Mouse (Mus musculus): ENCODE data around the gene Smyd2.

Smyd2 gene

DNA sequence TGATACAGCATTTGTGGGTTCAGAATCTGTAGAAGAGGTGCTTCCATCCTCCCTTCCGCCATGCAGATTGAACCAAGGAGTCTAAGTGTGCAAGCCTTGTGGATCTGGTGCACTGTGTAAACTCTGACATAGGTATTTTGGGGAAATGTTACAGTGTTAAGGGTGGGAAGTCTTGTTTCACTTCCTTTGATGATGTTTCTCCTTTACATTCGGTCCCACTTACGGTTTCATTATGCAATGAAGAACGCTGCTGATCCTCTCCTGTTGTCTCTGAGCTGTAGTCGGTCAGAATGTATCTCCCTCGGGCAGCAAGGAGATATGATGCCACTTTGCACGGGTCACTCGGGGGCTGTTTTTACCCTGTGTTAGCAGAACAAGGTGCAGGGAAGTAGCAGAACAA is 50.5 kb downstream of the Smyd2 start:
- DNase-seq (ENCODE audit: low read depth, low spot score): no peak

DNA sequence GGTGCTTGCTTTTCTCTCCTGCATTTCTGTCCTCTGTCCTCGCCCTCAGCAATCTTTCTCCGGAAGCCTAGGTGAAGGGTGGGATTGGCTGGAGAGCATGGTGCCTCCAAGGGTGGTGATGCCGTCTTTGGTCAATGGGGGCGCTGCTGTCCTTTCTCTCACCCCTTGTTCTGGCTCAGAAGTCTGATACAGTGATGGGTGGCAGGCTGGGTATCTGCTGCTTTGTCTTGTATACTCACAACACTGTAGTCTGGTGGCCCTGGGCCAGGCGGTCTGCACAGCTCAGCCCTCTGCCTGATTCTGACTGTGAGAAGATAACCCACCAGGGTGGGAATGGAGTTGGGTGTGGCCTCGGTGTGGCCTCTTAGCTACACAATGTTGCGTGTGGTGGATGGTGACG is 51.6 kb downstream of the Smyd2 start:
- DNase-seq (ENCODE audit: low read depth, low spot score): no peak

DNA sequence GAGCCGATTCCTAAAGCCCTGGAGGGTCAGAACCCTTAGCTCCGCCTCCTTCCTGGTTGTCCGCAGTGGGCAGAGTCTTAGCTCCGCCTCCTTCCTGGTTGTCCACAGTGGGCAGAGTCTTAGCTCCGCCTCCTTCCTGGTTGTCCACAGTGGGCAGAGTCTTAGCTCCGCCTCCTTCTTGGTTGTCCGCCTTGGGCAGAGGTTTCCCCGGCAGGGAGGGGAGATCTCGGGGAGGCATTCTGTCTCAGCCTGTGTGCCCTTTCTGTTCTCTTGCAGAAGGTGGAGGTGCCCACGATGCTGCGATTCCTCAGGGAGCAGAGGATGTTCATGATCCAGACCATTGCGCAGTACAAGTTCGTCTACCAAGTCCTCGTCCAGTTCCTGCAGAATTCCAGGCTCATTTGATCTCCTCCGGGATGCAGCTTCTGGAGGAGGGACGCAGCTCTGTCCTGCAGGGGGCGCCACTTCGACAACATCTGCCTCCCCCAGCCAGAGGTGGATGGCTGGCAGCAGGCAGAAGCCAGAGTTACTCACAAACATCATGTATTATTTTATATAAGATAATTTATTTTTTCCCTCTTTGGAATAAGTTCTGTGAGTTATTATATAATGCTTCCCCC is 52.4 kb downstream of the Smyd2 start:
- DNase-seq (ENCODE audit: low read depth, low spot score): no peak

DNA sequence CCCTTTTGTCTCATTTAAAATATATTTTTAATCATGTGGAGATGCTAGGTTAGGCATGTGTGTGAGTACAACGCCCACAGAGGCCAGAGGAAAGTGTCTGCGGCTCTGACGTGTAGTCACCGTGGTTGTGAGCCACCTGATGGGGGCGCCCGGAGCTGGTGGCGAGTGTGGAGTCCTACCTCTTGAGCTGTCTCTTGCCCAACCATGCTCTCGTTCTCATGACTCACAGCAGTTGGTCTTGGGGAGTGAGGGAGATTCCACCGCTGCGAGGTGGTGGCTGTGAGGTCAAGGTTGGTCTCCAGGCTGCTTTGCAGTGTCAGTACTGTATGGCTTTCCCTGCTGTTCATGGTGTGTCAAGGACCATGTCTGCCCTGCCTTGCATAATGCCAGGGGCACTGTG is 54.1 kb downstream of the Smyd2 start:
- DNase-seq (ENCODE audit: low read depth, low spot score): no peak

DNA sequence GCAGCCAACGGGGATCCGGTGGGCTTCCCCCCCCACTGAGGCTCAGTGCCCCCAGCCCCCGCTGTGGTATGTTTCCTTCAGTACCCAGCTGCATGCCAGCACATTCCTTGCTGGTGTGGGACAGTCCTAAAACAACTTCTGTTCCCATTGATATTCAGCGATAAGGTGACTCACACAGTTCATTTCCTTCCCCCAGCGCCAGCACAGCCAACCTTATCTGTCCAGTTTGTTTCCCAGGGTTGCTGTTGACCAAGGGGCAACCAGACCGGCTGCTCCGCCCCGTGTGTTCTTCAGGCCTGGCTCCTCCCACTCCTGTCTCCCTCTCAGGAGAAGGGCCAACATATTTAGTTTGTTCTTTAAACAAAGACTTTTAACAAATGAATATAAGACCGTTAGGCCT is 54.7 kb downstream of the Smyd2 start:
- DNase-seq (ENCODE audit: low read depth, low spot score): no peak

DNA sequence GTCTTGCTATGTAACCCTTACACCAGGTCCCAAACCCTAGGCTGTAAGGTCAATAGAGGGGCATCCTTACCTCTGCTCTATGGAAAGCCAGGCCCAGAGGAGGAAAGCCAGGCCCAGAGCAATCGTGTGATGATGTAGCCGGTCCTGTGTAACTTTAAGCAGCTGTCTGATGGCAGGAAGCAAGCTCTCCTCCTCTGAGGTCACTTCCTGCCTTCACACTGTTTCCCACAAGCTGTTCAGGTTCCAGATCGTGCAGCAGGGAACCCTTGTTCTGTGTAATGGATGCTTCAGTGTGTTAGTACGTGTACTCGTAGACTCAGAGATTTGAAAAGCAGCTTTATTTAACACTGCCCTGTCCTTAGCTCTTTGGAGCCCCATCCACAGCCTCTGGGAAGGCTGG is 55.1 kb downstream of the Smyd2 start:
- no peak for DNase-seq (ENCODE audit: low read depth, low spot score)

DNA sequence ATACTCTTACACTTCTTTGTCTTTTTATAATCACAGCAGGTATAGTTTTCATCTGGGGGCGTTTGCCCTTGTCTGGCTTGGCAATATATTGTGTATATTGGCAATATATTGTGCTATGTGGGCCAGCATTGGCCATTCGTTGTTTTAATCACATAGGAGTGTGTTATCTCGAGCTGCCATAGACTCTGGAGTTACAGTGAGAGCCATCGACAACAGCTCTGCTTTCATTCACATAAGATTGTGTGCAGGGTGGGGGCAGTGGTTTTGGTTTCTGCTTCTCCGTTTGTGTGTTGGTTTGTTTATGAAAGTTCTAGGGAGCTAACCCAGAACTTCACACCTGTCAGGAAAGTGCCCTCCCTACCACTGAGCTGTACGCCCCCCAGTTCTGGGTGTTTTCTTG is 55.5 kb downstream of the Smyd2 start:
- DNase-seq (ENCODE audit: low read depth, low spot score): no peak

DNA sequence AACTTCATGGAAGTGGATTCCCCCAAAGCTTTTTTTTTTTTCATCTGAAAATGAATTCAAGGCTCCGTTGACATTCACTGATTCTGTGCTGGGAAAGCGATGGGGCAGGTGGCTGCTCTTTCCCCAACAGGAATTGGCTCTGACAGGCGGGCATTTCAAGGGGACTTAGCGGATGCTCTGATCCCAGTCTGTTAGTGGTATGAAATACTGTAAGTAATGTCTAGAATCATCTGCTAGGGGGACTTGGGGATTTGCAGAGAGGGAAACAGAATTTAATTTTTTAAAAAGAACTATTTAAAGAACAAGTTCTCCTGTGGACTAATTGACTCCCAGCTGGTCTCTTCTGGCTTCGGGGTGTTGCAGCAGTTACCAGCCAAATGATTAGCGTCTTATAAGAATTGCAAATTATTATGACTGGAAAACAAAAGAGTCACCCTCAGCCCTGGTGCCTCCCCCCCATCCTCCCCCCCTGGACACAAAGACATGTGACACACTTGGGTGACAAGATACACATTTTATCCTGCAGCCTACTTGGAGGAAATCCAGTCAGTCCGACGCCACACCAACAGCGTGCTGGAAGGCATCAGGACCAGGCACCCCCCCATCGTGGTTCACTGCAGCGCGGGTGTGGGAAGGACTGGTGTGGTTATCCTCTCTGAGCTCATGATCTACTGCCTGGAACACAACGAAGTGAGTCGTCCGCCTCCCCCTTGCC is 57.2 kb downstream of the Smyd2 start:
- no peak for DNase-seq (ENCODE audit: low read depth, low spot score)

DNA sequence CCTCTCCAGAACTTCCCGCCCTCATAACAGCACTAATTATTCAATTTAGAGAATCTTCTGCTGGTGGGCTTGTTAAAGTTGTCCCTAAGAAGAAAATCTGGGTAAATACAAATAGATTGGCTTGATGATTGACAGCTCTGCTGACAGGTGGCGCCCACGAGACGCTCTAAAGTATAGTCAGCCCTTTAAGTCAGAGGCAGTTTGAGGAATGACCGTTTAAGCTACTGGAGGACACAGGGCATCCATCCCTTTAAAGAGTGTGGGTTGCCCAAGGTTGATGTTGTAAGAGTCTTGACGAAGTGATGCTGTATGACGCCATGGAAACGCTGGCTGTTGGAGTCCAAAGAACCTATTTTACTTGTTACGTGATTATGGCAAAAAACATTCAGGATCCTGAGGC is 57.9 kb downstream of the Smyd2 start:
- DNase-seq (ENCODE audit: low read depth, low spot score): no peak

DNA sequence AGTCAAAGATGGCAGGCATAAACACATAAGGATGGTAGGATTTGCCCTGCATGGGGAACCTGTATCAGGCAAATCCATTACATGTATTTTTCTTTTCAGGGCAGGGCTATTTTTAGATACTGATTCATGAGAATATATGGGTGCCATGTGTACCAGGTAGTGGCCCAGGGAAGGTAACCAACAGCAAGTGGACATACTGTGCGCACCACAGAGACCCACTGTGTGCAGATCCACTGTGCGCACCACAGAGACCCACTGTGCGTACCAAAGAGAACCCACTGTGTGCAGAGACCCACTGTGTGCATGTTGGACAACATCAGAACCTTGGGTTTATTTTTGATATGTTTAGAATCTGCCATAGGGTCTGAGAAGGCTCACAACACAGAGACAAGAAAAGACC is 58.4 kb downstream of the Smyd2 start:
- DNase-seq (ENCODE audit: low read depth, low spot score): no peak

DNA sequence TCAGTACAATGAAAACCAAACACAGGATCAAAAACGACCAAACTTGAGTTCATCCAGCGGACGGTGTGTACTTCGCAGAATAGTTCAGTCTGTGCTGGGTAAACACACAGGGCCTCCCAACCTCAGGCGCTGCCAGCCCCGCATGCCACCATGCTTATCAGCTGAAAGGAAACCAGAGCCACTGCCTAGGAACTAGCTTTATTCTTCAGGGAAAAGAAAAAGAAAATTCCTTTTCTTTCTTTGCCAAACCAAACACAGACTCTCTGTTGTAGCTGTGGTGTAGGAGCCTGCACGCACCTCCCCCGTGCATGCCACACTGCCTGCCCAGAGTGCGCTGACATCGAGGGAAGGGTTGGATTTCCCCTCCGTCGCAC is 61.2 kb downstream of the Smyd2 start:
- no peak for DNase-seq (ENCODE audit: low read depth, low spot score)

DNA sequence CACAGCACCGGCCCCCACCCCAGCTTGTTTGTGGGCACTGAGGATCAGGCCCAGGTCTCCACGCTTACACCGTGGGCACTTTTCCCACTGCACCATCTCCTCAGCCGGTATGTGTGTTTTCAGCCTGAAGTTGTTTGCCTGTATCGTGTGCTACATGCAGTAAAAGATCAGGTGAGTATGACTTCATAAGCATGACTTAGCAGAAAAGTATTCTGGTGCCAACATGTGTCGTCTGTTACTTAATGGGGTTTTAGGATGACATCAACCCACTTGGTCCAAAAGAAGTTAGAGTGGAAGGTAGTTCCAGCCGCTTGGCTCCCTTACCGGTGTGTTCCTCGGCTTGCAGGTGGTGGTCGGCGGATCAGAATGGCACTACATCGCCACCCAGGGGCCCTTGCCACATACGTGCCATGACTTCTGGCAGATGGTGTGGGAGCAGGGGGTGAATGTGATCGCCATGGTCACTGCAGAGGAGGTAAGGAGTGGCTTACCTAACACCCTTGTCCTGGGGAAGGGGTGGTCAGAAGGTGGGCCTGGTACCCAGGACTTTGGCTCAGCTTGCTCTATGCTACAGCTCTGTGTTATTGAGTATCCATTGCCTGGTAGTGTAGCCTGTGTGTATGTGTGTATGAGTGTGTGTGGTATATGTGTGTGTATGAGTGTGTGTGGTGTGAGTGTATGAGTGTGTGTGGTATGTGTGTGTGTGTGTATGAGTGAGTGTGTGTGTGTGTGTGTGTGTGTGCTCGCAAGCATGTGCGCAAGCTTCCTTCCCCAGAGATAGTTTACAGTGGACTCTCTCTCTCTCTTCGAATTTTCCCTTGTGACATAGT is 61.8 kb downstream of the Smyd2 start:
- no peak for DNase-seq (ENCODE audit: low read depth, low spot score)

DNA sequence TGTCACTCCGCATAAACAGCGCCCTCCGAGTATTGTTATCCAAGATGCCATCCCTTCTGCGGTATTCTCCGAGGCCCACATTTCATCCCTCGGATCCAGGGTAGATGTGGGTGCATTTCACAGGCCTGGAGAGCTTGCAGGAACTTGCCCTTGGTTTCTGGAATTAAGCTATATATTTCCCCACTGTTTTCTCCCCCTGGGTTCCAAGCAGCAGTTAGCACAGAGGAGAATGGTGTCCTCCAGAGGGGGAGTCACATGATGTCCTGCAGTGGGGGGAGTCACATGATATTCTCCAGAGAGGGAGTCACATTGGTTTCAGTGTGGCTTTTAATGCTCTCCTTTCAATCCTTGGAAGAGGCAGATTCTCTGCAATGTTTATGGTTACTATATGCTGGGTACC is 63.8 kb downstream of the Smyd2 start:
- DNase-seq (ENCODE audit: low read depth, low spot score): no peak

DNA sequence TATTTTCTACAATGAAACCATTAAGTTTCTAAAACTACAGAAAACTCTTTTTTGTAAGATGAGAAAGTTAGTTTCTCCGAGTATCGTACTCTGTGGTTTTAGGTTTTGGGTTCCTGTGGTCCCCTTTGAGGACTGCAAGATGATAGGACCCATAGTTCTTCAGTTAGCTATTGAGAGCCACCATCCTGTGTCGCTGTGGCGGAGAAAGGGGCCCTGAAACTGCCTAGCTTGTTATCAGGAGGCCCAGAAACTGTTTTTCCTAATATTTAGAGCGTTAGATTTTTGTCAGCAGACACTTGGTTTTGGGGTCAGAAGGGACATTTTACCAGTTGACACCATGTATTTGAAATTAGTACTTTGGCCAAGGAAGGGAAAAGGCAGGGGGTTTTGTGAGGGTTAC is 66.4 kb downstream of the Smyd2 start:
- DNase-seq (ENCODE audit: low read depth, low spot score): no peak

DNA sequence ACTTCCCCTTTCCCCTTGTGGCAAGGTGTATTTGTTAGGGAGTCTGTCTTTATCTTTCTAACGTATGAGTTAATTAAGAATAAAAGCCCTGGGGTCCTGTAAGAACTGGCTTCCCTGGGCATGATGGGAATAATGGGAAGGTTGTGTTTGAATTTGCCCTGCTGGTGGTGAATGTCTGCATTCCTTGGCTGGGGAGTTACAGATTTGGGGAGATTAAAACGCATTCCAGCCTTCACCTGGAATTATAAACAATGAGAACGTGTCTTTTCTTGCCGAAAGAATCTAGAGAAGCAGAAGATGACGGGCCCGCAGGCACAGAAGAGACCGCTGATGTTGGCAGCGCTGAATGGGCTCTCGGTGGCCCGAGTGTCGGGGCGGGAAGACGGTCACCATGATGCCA is 67.5 kb downstream of the Smyd2 start:
- DNase-seq (ENCODE audit: low read depth, low spot score): no peak

DNA sequence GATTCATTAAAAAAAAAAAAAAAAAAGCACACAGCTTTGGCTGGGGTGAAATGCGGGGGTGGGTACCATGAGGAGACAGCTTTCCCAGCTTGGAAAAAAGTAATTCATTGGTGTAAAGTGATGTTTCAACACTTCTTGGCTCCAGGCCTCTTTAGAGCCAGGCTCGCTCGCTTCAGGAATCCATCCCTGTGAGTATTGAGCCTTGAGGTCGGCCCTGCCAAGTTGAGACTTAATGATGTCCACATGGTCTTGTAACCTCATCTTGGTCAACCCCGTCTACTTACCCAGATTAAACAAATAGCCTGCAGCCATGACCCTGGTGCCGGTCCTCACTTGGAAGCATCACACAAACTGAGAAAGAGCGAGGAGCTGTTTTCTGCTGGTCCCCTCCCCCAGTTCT is 69.7 kb downstream of the Smyd2 start:
- no peak for DNase-seq (ENCODE audit: low read depth, low spot score)

DNA sequence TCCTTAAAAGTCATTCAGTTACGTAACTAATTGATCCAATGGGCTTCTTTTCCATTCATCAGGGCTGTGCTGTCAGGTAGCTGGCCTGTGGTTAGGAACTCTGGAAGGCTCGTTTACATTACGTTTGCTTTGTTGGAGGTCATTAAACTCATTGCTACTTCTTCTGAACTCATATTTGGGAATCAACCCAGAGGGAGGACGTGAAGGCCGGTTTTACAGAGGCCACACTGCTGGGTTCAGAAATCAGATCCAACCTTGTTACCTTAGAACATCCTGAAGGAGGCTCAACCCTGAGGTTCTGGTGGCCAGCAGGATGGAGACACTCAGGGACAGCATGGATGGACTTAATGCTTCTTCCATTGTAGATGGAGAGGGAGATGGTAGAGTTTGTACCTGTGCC is 70.1 kb downstream of the Smyd2 start:
- no peak for DNase-seq (ENCODE audit: low read depth, low spot score)

DNA sequence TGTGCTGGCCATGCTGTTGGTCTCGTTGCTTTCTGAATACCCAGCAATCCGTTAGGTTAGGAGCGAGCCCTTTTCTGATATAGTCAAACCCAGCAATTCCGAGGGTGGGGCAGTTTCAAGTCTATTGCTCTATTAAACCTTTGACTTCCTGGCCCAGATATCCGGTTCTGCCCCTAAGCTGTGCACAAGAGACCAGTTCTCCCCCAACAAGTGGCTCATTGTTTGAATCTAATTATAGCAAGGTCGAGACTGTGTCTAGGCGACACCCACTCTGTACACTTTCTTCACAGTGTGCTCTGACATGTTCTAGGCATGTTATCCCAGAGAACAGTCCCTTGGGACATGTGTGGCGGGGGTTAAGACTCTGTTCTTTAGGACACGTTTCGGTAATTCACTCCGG is 72.6 kb downstream of the Smyd2 start:
- DNase-seq (ENCODE audit: low read depth, low spot score): no peak

DNA sequence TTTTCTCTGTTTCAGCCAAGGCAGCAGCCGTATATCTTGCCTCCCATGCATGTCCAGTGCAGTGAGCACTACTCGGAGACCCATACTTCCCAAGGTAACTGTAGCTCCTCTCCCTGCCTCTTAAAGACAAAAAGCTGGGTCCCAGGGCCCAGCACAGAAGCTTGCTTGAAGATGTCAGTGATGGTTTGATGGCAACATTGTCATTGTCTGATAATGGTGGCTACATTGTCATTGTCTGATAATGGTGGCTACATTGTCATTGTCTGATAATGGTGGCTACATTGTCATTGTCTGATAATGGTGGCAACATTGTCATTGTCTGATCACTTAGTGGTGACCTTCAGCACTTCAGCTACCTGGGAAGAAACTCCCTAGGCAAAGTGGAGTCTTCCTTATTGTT is 75.8 kb downstream of the Smyd2 start:
- DNase-seq (ENCODE audit: low read depth, low spot score): no peak

DNA sequence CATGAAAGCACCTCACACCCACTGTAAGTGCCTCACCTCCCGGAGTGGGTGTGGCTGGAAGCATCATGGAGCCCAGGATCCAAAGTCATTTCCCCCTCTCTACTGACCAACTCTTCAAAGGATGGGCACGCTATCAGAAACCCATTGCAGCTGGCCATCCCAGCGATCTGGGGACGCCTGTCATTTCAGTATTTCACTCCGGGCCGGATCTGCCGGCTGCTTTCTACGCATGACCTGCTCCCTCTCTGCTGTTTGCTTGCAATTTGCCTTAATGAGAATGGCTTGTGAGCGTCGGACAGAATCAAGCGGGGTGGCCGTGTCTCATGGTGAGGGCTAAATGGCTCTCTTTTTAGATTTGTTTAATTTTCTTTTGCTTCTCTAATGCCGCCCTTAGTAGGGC is 88.0 kb downstream of the Smyd2 start:
- no peak for DNase-seq (ENCODE audit: low read depth, low spot score)

DNA sequence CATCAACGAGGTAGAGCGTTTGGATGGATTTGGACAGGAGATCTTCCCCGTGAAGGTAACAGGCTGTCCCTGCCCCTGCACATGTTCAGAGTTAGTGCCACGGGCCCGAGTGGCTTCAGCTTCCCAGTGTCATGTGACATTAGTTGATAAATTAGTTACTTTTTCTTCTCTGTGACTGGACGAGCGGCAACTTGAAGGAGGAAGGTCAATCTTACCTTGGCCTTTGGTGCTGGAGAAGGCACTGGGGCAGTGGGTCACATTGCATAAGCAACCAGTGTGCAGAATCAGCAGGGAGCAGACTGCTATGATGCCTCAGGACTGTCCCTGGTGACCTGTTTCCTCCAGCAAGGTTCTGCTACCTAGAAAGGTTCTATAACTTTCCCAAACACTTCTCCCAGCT is 88.8 kb downstream of the Smyd2 start:
- no peak for DNase-seq (ENCODE audit: low read depth, low spot score)

DNA sequence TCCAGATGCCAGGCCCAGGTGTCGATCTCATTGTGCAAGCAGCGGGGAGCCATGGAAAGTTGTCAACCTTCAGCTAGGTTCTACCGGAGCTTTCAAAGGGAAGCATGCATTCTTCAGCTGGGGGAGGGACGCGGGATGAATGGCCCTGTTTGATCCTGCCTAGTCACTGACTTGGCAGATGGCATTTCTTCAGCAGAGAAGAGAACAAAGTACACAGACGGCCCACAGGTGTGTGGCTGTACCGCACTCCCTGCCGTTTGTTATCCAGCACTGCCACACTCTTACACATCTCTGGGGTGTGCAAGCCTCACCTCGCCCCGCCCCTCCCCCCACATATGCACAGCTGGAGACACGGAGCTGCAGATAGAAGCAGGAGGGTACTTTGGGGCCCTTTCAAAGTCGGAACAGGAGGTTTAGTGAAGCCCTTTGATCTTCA is 91.3 kb downstream of the Smyd2 start:
- DNase-seq (ENCODE audit: low read depth, low spot score): no peak
